Mouse (Mus musculus) gastrocnemius, adult 18-20 months (tissue): ENCODE measurements at regions not wholly inside any gene's neighbourhood (a gene's known extent, or its start where the extent isn't known, plus 50 kb on each side); places are given as distances from the start of the nearest gene placed in this dataset.

Experiments
- DNase-seq: peaks from one replicate; pipeline ENCODE4 v3.0.0; 2021; ENCODE audit warnings: low spot score

GRCm38 (mm10) chr10:19078047-19078446 is 62.6 kb upstream of the Tnfaip3 start:
- no peak for DNase-seq

DNA sequence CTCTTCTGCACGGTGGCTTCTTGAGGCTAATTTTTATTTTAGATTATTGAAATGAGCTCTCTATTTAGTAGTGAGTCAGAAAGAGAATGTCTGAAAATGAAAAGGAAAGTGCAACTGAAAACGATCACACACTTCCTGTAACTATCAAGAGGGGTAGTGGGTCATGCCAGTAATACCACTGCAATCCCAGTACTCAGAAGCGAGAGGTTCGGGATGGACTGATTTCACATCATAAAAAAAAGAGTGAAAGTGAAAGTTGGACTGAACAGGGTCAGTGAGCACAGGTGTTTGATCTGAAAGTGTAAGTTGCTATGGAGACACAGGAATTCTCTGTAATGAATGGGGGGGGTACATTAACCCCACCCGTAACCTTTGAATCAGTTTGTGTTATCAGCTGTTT is 52.9 kb upstream of the Tnfaip3 start:
- no peak for DNase-seq

DNA sequence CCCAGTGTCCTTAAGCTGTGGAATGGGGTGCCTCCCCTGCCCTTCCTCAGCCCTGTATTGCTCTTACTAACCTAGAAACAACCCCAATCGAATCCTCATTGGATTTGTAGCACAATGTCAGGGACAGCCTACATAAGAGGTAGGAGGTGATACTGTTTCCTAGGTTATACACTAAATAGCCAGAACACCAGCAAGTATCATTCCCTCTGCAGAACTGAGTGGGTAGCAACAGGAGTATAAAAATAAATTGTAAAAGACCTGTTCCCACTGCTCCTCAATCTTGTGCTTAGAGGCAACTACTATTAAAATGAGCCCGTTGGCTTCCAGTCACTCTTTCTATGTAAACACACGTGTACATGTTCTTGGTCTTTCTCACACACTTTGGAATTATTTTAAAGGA is 52.2 kb upstream of the Tnfaip3 start:
- DNase-seq, result no peak

DNA sequence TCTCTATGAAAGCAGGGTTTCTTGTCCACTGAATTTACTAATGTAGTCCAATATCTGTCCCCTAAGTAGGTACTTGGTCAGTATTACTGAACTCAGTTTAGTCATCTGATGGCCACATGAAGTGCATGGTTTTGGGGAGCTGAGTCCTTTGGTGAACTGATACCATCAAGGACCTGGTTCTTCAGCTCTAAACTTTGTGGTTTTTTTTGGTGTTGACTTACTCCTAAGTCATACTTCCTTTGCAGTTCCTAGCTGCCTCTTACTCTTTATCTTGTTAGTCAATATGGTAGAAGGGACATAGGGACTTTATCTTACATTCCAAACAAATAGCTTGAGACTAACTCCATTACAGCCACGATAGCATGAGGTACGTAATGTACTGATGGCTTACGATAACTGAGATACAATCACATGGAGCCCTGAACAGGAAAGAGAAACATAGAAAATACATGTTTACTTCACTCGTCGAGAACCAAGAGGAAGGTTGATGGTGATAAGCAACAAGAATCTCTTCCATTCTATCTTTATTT is 51.4 kb upstream of the Tnfaip3 start:
- DNase-seq, result no peak
